Mouse (Mus musculus): ENCODE results near the gene Shank2.

Shank2 gene

GRCm38 (mm10) chr7:144471103-144471502 lies 469.4 kb downstream of the Shank2 start:
- no peak for DNase-seq (ENCODE audit: low read depth, low spot score)

- DNase-seq (ENCODE audit: low read depth, low spot score), result no peak
Measured at GRCm38 (mm10) chr7:144473486-144473885, 471.8 kb downstream of the Shank2 start.

Measured in retina, adult 2 months (tissue).